In the genomic region with DNA sequence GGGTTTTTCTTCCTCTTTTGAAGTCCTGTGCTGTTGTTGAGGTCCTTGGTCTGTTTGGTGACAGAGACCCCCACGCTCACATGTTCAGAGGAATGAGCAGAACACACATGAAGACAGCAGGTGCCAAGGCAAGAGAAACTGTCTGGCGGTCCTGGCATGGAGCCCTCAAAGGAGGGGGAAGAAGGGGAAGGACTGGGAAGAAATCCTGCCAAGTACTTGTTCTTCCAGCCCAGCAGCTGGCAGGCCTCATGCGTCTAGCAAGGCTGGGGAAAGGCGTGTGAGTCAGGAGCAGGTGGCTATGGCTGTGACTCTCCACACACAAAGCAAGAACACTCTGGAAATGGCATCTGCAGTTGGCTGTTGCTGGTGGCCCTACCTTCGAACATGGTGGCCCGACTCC, we compare ENCODE assay signal across 9 mouse cellular contexts. TPM values are rescaled to one million over a fixed set of nuclear protein-coding genes. Genes with fewer than 3 reads are reported as not detected.
DNase-seq lines count a peak whose midpoint lies in the region.
"Had no signal": no experiment of that assay in that cellular context is flagged by ENCODE, and none has a peak within 500 bp of the region (broad histone marks: within the 10 kb centered on the region; RNA-seq: fewer than 3 reads in every experiment).

No protein-coding gene starts in this region.

- H3K27ac ChIP-seq in heart, embryonic 10.5 days = no peak overlapping the region
- H3K27ac ChIP-seq: limb, embryonic 12.5 days had no signal

- H3K36me3 ChIP-seq in heart, embryonic 10.5 days = no peaks in the 10 kb centered on the region

- H3K4me1 ChIP-seq in heart, embryonic 10.5 days = no peaks in the 10 kb centered on the region

- H3K27me3 ChIP-seq in heart, embryonic 10.5 days (ENCODE audit: insufficient read depth, poor library complexity, severe bottlenecking) = no peaks in the 10 kb centered on the region

- peak; percentile 99 for DNase-seq in heart, adult 11 months
- no peak for DNase-seq in heart, embryonic 10.5 days (ENCODE audit: low spot score)
- peak; percentile 79 for DNase-seq in adipocyte (ENCODE audit: low spot score)
- DNase-seq in gastrocnemius, postnatal 10 days = peak; percentile 70
- peak; percentile 54 to 82 for DNase-seq in left cerebral cortex, postnatal 10 days (ENCODE audit: extremely low spot score in 1 of 2, low spot score in 2 of 2)
- DNase-seq in right cerebral cortex, postnatal 25 days = peak; percentile 83
- no peak for DNase-seq in spleen, postnatal 14 days (ENCODE audit: low spot score in 2 of 2)
- no peak for DNase-seq in natural killer cell, adult 2 months (ENCODE audit: low spot score in 2 of 2)

- no peak overlapping the region for H3K4me3 ChIP-seq in heart, embryonic 10.5 days
- H3K4me3 ChIP-seq: limb, embryonic 12.5 days had no signal

- H3K9me3 ChIP-seq in heart, embryonic 10.5 days = no peaks in the 10 kb centered on the region
- H3K9me3 ChIP-seq: limb, embryonic 12.5 days had no signal

- 73% methylated on average over 6 of the region's 6 CpGs for WGBS in heart, embryonic 10.5 days

- intact Hi-C loops in left cerebral cortex, postnatal 10 days (cut with DNase I) = no loop called here

RNA-seq across cellular contexts. Expression of gene Thpo, which starts 12.3 kb away (rescaled TPM):
- polyA plus RNA-seq in heart, embryonic 10.5 days (2016; fragmentation: Nextera tagmentation; extraction: Ambion mirVana) = 0.49 and 1.1 TPM in 2 replicates
- 1 to 10 TPM in 1 of 2 experiments, under 1 TPM in 1; 0.63 to 1.3 TPM for total RNA-seq in gastrocnemius, postnatal 10 days (2021)
- total RNA-seq in left cerebral cortex, postnatal 10 days (2021) = 1 to 10 TPM; 1.4 to 2.0 TPM

RNA-seq across cellular contexts. Expression of gene Chrd, which starts 13.7 kb away (rescaled TPM):
- polyA plus RNA-seq in heart, embryonic 10.5 days (2016; fragmentation: Nextera tagmentation; extraction: Ambion mirVana) = 0.27 and 0.87 TPM in 2 replicates
- 1 to 10 TPM; 5.2 to 6.3 TPM for total RNA-seq in gastrocnemius, postnatal 10 days (2021)
- 10 to 100 TPM; 18.4 to 21.8 TPM for total RNA-seq in left cerebral cortex, postnatal 10 days (2021)

RNA-seq across cellular contexts. Expression of gene Clcn2, which starts 29.1 kb away (rescaled TPM):
- 4.7 and 10.3 TPM in 2 replicates for polyA plus RNA-seq in heart, embryonic 10.5 days (2016; fragmentation: Nextera tagmentation; extraction: Ambion mirVana)
- total RNA-seq in gastrocnemius, postnatal 10 days (2021) = 1 to 10 TPM; 2.3 to 3.2 TPM
- 10 to 100 TPM; 50.9 to 51.1 TPM for total RNA-seq in left cerebral cortex, postnatal 10 days (2021)

RNA-seq across cellular contexts. Expression of gene Polr2h, which starts 29.2 kb away (rescaled TPM):
- 68.8 and 103 TPM in 2 replicates for polyA plus RNA-seq in heart, embryonic 10.5 days (2016; fragmentation: Nextera tagmentation; extraction: Ambion mirVana)
- 10 to 100 TPM; 11.6 to 13.5 TPM for total RNA-seq in gastrocnemius, postnatal 10 days (2021)
- total RNA-seq in left cerebral cortex, postnatal 10 days (2021) = 10 to 100 TPM; 26.3 to 28.3 TPM

RNA-seq across cellular contexts. Expression of gene Fam131a, which starts 53.6 kb away (rescaled TPM):
- 2.5 TPM in 2 replicates for polyA plus RNA-seq in heart, embryonic 10.5 days (2016; fragmentation: Nextera tagmentation; extraction: Ambion mirVana)
- 10 to 100 TPM; 28.0 to 29.8 TPM for total RNA-seq in gastrocnemius, postnatal 10 days (2021)
- 100 to 1,000 TPM; 264 to 267 TPM for total RNA-seq in left cerebral cortex, postnatal 10 days (2021)

Comparison
In these comparisons a context has a peak if more than half of its experiments do, and no peak if none do; other contexts are left out.
1. DNase-seq: peak in heart, adult 11 months (single experiment), adipocyte (single experiment), gastrocnemius, postnatal 10 days (single experiment), left cerebral cortex, postnatal 10 days (2 of 2) and right cerebral cortex, postnatal 25 days (single experiment); none in heart, embryonic 10.5 days (single experiment), spleen, postnatal 14 days (0 of 2) and natural killer cell, adult 2 months (0 of 2).
2. RNA of gene Clcn2, which starts 29.1 kb away (total RNA-seq): 50.9 to 51.1 TPM in left cerebral cortex, postnatal 10 days; 2.3 to 3.2 TPM in gastrocnemius, postnatal 10 days; every median in the first group is over 10 times any median in the second.